ENCODE assay signal across 8 mouse cellular contexts in the genomic region with DNA sequence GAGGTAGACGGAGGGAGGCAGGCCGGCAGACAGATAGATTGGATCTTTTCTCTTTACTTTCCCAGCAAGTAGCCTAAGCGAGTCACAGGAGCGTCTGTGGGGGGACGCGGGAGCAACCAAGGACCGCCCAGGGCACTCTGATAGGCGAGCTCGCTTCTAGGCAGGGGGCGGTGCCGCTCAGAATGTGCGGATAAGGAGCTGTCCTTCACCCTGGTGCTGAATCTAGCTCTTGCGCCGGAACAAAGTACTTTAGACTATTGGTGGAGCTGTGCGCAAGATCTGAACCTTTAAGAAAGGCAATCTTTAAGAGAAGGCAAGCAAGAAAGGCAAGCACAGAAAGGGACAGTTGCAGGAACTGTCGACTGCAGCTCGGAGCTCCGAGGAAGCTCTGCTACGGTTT. TPM values are rescaled to one million over a fixed set of nuclear protein-coding genes. Genes with fewer than 3 reads are reported as not detected.
DNase-seq lines count a peak whose midpoint lies in the region; ATAC-seq lines count a peak whose summit lies in the region.

No protein-coding gene starts in this region.

- H3K9me3 ChIP-seq in embryonic facial prominence, embryonic 13.5 days: no peaks in the 10 kb centered on the region
- no peaks in the 10 kb centered on the region for H3K9me3 ChIP-seq in hindbrain, embryonic 10.5 days

- H3K36me3 ChIP-seq in embryonic facial prominence, embryonic 13.5 days: no peaks in the 10 kb centered on the region
- H3K36me3 ChIP-seq in hindbrain, embryonic 10.5 days: no peaks in the 10 kb centered on the region

- no peak overlapping the region for H3K9ac ChIP-seq in embryonic facial prominence, embryonic 13.5 days

- peak overlapping the region; percentile 41 for H3K4me2 ChIP-seq in embryonic facial prominence, embryonic 13.5 days

- DNase-seq in NIH3T3 (ENCODE audit: low read depth): peak; percentile 13
- peak; percentile 7 for DNase-seq in adrenal gland, adult 8-10 months
- DNase-seq in hindbrain, embryonic 10.5 days (ENCODE audit: low spot score): peak; percentile 87
- peak; percentile 58 to 69 for DNase-seq in layer of hippocampus, postnatal 10 days (ENCODE audit: low spot score in 2 of 2)
- DNase-seq in lung, postnatal 4 days: peak; percentile 21 to 23
- DNase-seq in right cerebral cortex, postnatal 10 days (ENCODE audit: low spot score in 2 of 2): peak; percentile 75 to 79
- DNase-seq in T-cell, adult 2 months (ENCODE audit: low spot score): no peak

- H3K27me3 ChIP-seq in embryonic facial prominence, embryonic 13.5 days: no peaks in the 10 kb centered on the region
- no peaks in the 10 kb centered on the region for H3K27me3 ChIP-seq in hindbrain, embryonic 10.5 days (ENCODE audit: insufficient read depth, poor library complexity, severe bottlenecking)

- H3K4me3 ChIP-seq in embryonic facial prominence, embryonic 13.5 days: no peak overlapping the region
- H3K4me3 ChIP-seq in hindbrain, embryonic 10.5 days: peak overlapping the region; percentile 42

- H3K4me1 ChIP-seq in embryonic facial prominence, embryonic 13.5 days: no peaks in the 10 kb centered on the region
- H3K4me1 ChIP-seq in hindbrain, embryonic 10.5 days (replicated peaks): no peaks in the 10 kb centered on the region

- ATAC-seq in embryonic facial prominence, embryonic 13.5 days (ENCODE audit: insufficient number of reproducible peaks, insufficient read depth, low FRiP score, low TSS enrichment, low read depth): no peak

- under 1% methylated on average over 19 of the region's 19 CpGs for WGBS in embryonic facial prominence, embryonic 13.5 days
- 2% methylated on average over 19 of the region's 19 CpGs for WGBS in hindbrain, embryonic 10.5 days

- H3K27ac ChIP-seq in embryonic facial prominence, embryonic 13.5 days: no peak overlapping the region
- H3K27ac ChIP-seq in hindbrain, embryonic 10.5 days: no peak overlapping the region

RNA-seq across cellular contexts. Expression of a gene that starts 0.4 kb away (rescaled TPM):
- total RNA-seq in adrenal gland, adult 8-10 months (2022): under 1 TPM; 0.24 to 0.52 (median 0.40) TPM
- 0.11 and 0.21 TPM in 2 replicates for polyA plus RNA-seq in embryonic facial prominence, embryonic 13.5 days (2015; fragmentation: Nextera tagmentation; extraction: Ambion mirVana)
- 0.09 TPM in 1 of 2 replicates, not detected in the other for polyA plus RNA-seq in hindbrain, embryonic 10.5 days (2016; fragmentation: Nextera tagmentation; extraction: Ambion mirVana)
- 10 to 100 TPM; 19.8 to 21.9 TPM for total RNA-seq in layer of hippocampus, postnatal 10 days (2021)

Comparison
In these comparisons a context has a peak if more than half of its experiments do, and no peak if none do; other contexts are left out.
1. RNA of a gene that starts 0.4 kb away (total RNA-seq): 19.8 to 21.9 TPM in layer of hippocampus, postnatal 10 days; 0.24 to 0.52 TPM in adrenal gland, adult 8-10 months; every median in the first group is over 10 times any median in the second.